In genomic region chr2:122601354-122601753, GRCm38 (mm10) we compare ENCODE assay signal across 30 mouse cellular contexts. TPM values are rescaled to one million over a fixed set of nuclear protein-coding genes. Genes with fewer than 3 reads are reported as not detected.
"Had no signal": no experiment of that assay in that cellular context is flagged by ENCODE, and none has a peak within 500 bp of the region (broad histone marks: within the 10 kb centered on the region; RNA-seq: fewer than 3 reads in every experiment).

No protein-coding gene starts in this region.

- DNase-seq: cerebellum, adult 8-10 months; cerebellum, adult 9-10 months; cerebellum, adult 9-11 months; cerebellum, postnatal 10 days; cerebellum, postnatal 14 days; cerebellum, postnatal 25 days; cerebellum, postnatal 36 days; embryo, embryonic 11 days; forebrain, postnatal 0 days; gastrocnemius, adult 2 months; gastrocnemius, postnatal 10 days; gastrocnemius, postnatal 14 days; gastrocnemius, postnatal 25 days; gastrocnemius, postnatal 36 days; heart, adult 18-20 months; heart, adult 2 months had no signal

- ATAC-seq: forebrain, embryonic 13.5 days; forebrain, embryonic 14.5 days; forebrain, embryonic 15.5 days; forebrain, embryonic 16.5 days; forebrain, postnatal 0 days had no signal

- H3K27me3 ChIP-seq: embryonic facial prominence, embryonic 12.5 days; embryonic facial prominence, embryonic 13.5 days; embryonic facial prominence, embryonic 15.5 days; forebrain, embryonic 12.5 days; forebrain, embryonic 13.5 days; forebrain, embryonic 15.5 days had no signal

- H3K4me3 ChIP-seq: embryonic facial prominence, embryonic 10.5 days; embryonic facial prominence, embryonic 12.5 days; embryonic facial prominence, embryonic 13.5 days; embryonic facial prominence, embryonic 15.5 days; erythroblast, embryonic 14.5 days; forebrain, embryonic 10.5 days; forebrain, embryonic 12.5 days; forebrain, embryonic 13.5 days; forebrain, embryonic 15.5 days; gastrocnemius, adult 2 months; heart, adult 2 months had no signal

- H3K27ac ChIP-seq: embryonic facial prominence, embryonic 10.5 days; embryonic facial prominence, embryonic 12.5 days; embryonic facial prominence, embryonic 13.5 days; embryonic facial prominence, embryonic 15.5 days; forebrain, embryonic 10.5 days; forebrain, embryonic 12.5 days; forebrain, embryonic 13.5 days; forebrain, embryonic 15.5 days; gastrocnemius, adult 2 months; heart, adult 2 months had no signal

- H3K36me3 ChIP-seq: embryonic facial prominence, embryonic 10.5 days; embryonic facial prominence, embryonic 12.5 days; embryonic facial prominence, embryonic 13.5 days; embryonic facial prominence, embryonic 15.5 days; forebrain, embryonic 12.5 days; forebrain, embryonic 15.5 days had no signal

- H3K4me2 ChIP-seq: embryonic facial prominence, embryonic 12.5 days; embryonic facial prominence, embryonic 13.5 days; embryonic facial prominence, embryonic 15.5 days; forebrain, embryonic 12.5 days; forebrain, embryonic 13.5 days; forebrain, embryonic 15.5 days had no signal

RNA-seq across cellular contexts. Expression of gene AA467197, which starts 35.4 kb away (rescaled TPM):
- total RNA-seq: gastrocnemius, adult 18-20 months; gastrocnemius, postnatal 14 days; gastrocnemius, postnatal 25 days; gastrocnemius, postnatal 4 days had no signal
- polyA plus RNA-seq: embryonic facial prominence, embryonic 11.5 days; embryonic facial prominence, embryonic 13.5 days; erythroblast, embryonic 14.5 days; forebrain, embryonic 13.5 days; forebrain, embryonic 15.5 days; forebrain, embryonic 16.5 days; forebrain, postnatal 0 days; heart, adult 2 months had no signal
